Mouse (Mus musculus): ENCODE results near the gene Gm49378. TPM values are rescaled to one million over a fixed set of nuclear protein-coding genes. Genes with fewer than 3 reads are reported as not detected.
A peak's percentile ranks its signal among the peaks of the same experiment; 100 is the strongest.

Gm49378 gene
- total and polyA plus RNA-seq, 3 experiments: 0.17 to 11.7 (median 8.7) TPM

DNA sequence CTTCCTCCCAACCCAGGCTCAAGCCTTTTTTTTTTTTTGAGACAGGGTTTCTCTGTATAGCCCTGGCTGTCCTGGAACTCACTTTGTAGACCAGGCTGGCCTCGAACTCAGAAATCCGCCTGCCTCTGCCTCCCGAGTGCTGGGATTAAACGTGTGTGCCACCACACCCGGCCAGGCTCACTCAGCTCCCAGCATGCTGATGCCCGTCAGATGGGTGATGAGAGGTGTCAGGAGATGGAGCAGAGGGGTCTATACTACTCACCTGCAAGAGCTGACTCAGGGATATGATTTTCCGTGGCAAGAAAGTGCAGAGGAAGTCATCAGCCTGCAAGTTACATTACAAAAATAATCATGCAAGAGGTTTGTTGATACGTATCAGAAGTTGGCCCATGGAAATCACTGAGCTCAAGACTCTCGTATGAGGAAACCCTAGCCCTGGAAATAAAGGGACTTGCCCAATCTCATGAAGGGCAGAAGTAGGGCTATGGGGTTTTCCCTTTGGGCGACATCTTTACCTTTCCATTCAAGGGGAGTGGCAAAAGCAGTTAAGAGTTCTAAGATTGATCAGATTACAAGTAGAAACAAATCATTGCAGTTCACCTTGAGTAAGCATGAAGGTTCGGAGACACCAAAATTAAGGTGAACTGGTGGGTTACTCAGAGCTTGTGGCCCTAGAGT is 47.8 kb downstream of the Gm49378 start:
- no peaks in the 10 kb centered on the region for H3K27me3 ChIP-seq (replicated peaks)
- peak overlapping the region; percentile 89 for H3K9ac ChIP-seq (ENCODE audit: insufficient read depth, low read depth)
- in situ Hi-C loops (cut with MboI; ENCODE audit: low pct_ligation_motif_present, low pct_unique_long_range_greater_than_20kb, low sequenced_read_pairs): no loop called here
- H3K4me2 ChIP-seq (ENCODE audit: insufficient read depth, low read depth, poor library complexity, severe bottlenecking): peak overlapping the region; percentile 96
- H3K4me3 ChIP-seq (replicated peaks in 1 of 3; ENCODE audit: low read depth in 2 of 3, low read length in 2 of 3, poor library complexity in 1 of 3): peak overlapping the region; percentile 79 to 94 (median 91)
- peaks cover 35% of the 10 kb centered on the region for H3K79me2 ChIP-seq (replicated peaks; ENCODE audit: control insufficient read depth, extremely low read depth, insufficient read depth, poor library complexity, severe bottlenecking)
- TF ChIP-seq CHD1 (IDR thresholded peaks at IDR 0.05; ENCODE audit: low read depth, low read length) (no peak; the same call in 1 of the 2 replicates), MAZ (IDR thresholded peaks at IDR 0.05; ENCODE audit: low read depth, low read length) (no peak), JUN (IDR thresholded peaks at IDR 0.05; ENCODE audit: insufficient read depth, low read depth, low read length) (no peak), MXI1 (IDR thresholded peaks at IDR 0.05; ENCODE audit: low read depth, low read length) (no peak; the same call in 1 of the 2 replicates), RCOR1 (conservative IDR thresholded peaks at IDR 0.05; ENCODE audit: low read depth, low read length) (no peak), SIN3A (IDR thresholded peaks at IDR 0.05; ENCODE audit: low read length) (peak; percentile 27; the same call in 1 of the 2 replicates), RAD21 (IDR thresholded peaks at IDR 0.05; ENCODE audit: low read depth, low read length) (no peak), EP300 (IDR thresholded peaks at IDR 0.05; ENCODE audit: low read length) (peak; percentile 49), SMC3 (IDR thresholded peaks at IDR 0.05; ENCODE audit: low read depth, low read length) (no peak), HCFC1 (IDR thresholded peaks at IDR 0.05; ENCODE audit: low read depth, low read length) (no peak), UBTF (IDR thresholded peaks at IDR 0.05; ENCODE audit: low read depth, low read length) (no peak), ELF1 (IDR thresholded peaks at IDR 0.05; ENCODE audit: low read depth, low read length) (0 out of 2 replicates have a peak, but pooled peaks have one; percentile 32), ETS1 (conservative IDR thresholded peaks at IDR 0.05; ENCODE audit: low read depth, low read length) (peak; percentile 54; the same call in 1 of the 2 replicates), IRF4 (IDR thresholded peaks at IDR 0.05; ENCODE audit: low read depth, low read length) (0 out of 2 replicates have a peak, but pooled peaks have one; percentile 10), MAX (IDR thresholded peaks at IDR 0.05; ENCODE audit: low read length) (no peak), CHD2 (IDR thresholded peaks at IDR 0.05; ENCODE audit: low read length) (no peak), ZMIZ1 (IDR thresholded peaks at IDR 0.05; ENCODE audit: low read depth, low read length) (no peak), ZKSCAN1 (IDR thresholded peaks at IDR 0.05; ENCODE audit: borderline replicate concordance, low read depth, low read length) (no peak), POLR2AphosphoS2 (IDR thresholded peaks at IDR 0.05; ENCODE audit: low read depth, low read length) (no peak), NRF1 (IDR thresholded peaks at IDR 0.05; ENCODE audit: low read depth, low read length) (no peak), KAT2A (IDR thresholded peaks at IDR 0.05; ENCODE audit: insufficient replicate concordance, low read length) (no peak), USF1 (IDR thresholded peaks at IDR 0.05; ENCODE audit: low read depth, low read length) (no peak), ZC3H11A (IDR thresholded peaks at IDR 0.05; ENCODE audit: low read depth, low read length) (no peak), MYC (IDR thresholded peaks at IDR 0.05; ENCODE audit: low read depth, low read length) (no peak), POLR2A (IDR thresholded peaks at IDR 0.05; ENCODE audit: low read depth, low read length) (no peak), CTCF (conservative IDR thresholded peaks at IDR 0.05 in 1 of 2, IDR thresholded peaks at IDR 0.05 in 1 of 2; ENCODE audit: low read depth in 2 of 2, low read length in 2 of 2) (no peak), ZNF384 (IDR thresholded peaks at IDR 0.05; ENCODE audit: low read depth, low read length) (0 out of 2 replicates have a peak, but pooled peaks have one; percentile 16), TBP (conservative IDR thresholded peaks at IDR 0.05; ENCODE audit: low read depth, low read length) (no peak), JUND (conservative IDR thresholded peaks at IDR 0.05; ENCODE audit: low read depth, low read length) (no peak; the same call in 1 of the 2 replicates), PAX5 (IDR thresholded peaks at IDR 0.05; ENCODE audit: low read length) (no peak), TCF12 (IDR thresholded peaks at IDR 0.05; ENCODE audit: low read depth, low read length) (no peak; the same call in 1 of the 2 replicates), GABPA (IDR thresholded peaks at IDR 0.05; ENCODE audit: insufficient replicate concordance, low read depth, low read length) (no peak), BHLHE40 (IDR thresholded peaks at IDR 0.05; ENCODE audit: low read depth, low read length) (no peak), E2F4 (IDR thresholded peaks at IDR 0.05; ENCODE audit: insufficient replicate concordance, low read depth, low read length) (0 out of 2 replicates have a peak, but pooled peaks have one; percentile 33), MEF2A (IDR thresholded peaks at IDR 0.05; ENCODE audit: borderline replicate concordance, low read depth, low read length) (peak; percentile 67), USF2 (conservative IDR thresholded peaks at IDR 0.05; ENCODE audit: low read depth, low read length) (no peak), NELFE (IDR thresholded peaks at IDR 0.05; ENCODE audit: low read depth, low read length) (no peak), MAFK (IDR thresholded peaks at IDR 0.05; ENCODE audit: insufficient replicate concordance, low read length) (peak; percentile 39; the same call in 1 of the 2 replicates)
- dilution Hi-C loops (cut with MboI; ENCODE audit: extremely low pct_ligation_motif_present, extremely low pct_unique_long_range_greater_than_20kb, low sequenced_read_pairs): no loop called here
- H3K27ac ChIP-seq (ENCODE audit: insufficient read depth, low read depth): peak overlapping the region; percentile 97
- DNase-seq (ENCODE audit: extremely low read depth): peak; percentile 89
- H3K9me3 ChIP-seq (replicated peaks; ENCODE audit: low read length): no peaks in the 10 kb centered on the region
- H3K4me1 ChIP-seq (ENCODE audit: control insufficient read depth in 1 of 2, insufficient read depth in 2 of 2): peaks cover 4 to 58% of the 10 kb centered on the region in 2 experiments
- peaks cover 27 to 49% of the 10 kb centered on the region in 2 experiments for H3K36me3 ChIP-seq (replicated peaks in 1 of 2; ENCODE audit: control insufficient read depth in 1 of 2, insufficient read depth in 1 of 2, low read length in 1 of 2)

All from CH12.LX (cell line).